Mouse (Mus musculus) G1E (cell line): ENCODE measurements around the gene Hoxb1.

Experiments
- CTCF ChIP-seq: IDR thresholded peaks from 2 replicates; pipeline ENCODE4 v1.5.1; 2012; ENCODE audit warnings: low read depth, low read length, inconsistent platforms, mixed read lengths
- GATA1 ChIP-seq: IDR thresholded peaks from 2 replicates; pipeline ENCODE4 v1.6.1; 2012; ENCODE audit warnings: borderline replicate concordance, low read length, inconsistent platforms, mixed read lengths
- GATA2 ChIP-seq: IDR thresholded peaks from 2 replicates; pipeline ENCODE4 v1.6.1; 2012; ENCODE audit warnings: low read depth, low read length, inconsistent platforms, borderline replicate concordance

GRCm38 (mm10) chr11:96354376-96354775 lies 11.2 kb upstream of the Hoxb1 start:
- TF ChIP-seq CTCF (no peak), GATA2 (no peak), GATA1 (no peak)
